Mouse (Mus musculus) hindbrain, embryonic 11.5 days (tissue): ENCODE results near the gene Zfp84. TPM values are rescaled to one million over a fixed set of nuclear protein-coding genes. Genes with fewer than 3 reads are reported as not detected.
A peak's percentile ranks its signal among the peaks of the same experiment; 100 is the strongest.
"Not testable (repeated sequence)": the region's sequence is repeated elsewhere in the genome, so short reads cannot be mapped to it uniquely, and the experiment has no call there.

Source experiments
- ATAC-seq: fragments of 200-750 bp; cut with Nextera tagmentation; 2 replicates; pipeline ENCODE4 v1.8.0; 2017; ENCODE audit warnings: mild to moderate bottlenecking, moderate TSS enrichment, moderate library complexity; ENCODE audit not compliant: low FRiP score
- DNase-seq: peaks from one replicate; pipeline ENCODE4 v3.0.0-alpha.2; 2015; ENCODE audit warnings: low spot score
- H3K27ac ChIP-seq: fragments of 300-500 bp; sonication (generic); 2 replicates; pipeline ENCODE4 v1.5.1; 2014; ENCODE audit warnings: mild to moderate bottlenecking, low read depth, low read length
- H3K27me3 ChIP-seq: fragments of 300-500 bp; sonication (generic); 2 replicates; pipeline ENCODE4 v1.6.1; 2014; ENCODE audit warnings: mild to moderate bottlenecking, low read length, moderate library complexity, mixed read lengths; ENCODE audit not compliant: control insufficient read depth, insufficient read depth
- H3K36me3 ChIP-seq: fragments of 300-500 bp; sonication (generic); 2 replicates; pipeline ENCODE4 v1.6.1; 2014; ENCODE audit warnings: mild to moderate bottlenecking, low read length, moderate library complexity, mixed read lengths; ENCODE audit not compliant: control insufficient read depth, insufficient read depth
- H3K4me1 ChIP-seq: fragments of 300-500 bp; sonication (generic); replicated peaks from 2 replicates; pipeline ENCODE4 v1.6.1; 2014; ENCODE audit warnings: low read length, mixed read lengths; ENCODE audit not compliant: control insufficient read depth, insufficient read depth
- H3K4me2 ChIP-seq: fragments of 300-500 bp; sonication (generic); replicated peaks from 2 replicates; pipeline ENCODE4 v1.6.1; 2014; ENCODE audit warnings: mild to moderate bottlenecking, low read depth, low read length
- H3K4me3 ChIP-seq: fragments of 300-500 bp; sonication (generic); 2 replicates; pipeline ENCODE4 v1.5.1; 2014; ENCODE audit warnings: low read depth, low read length
- H3K9ac ChIP-seq: fragments of 300-500 bp; sonication (generic); 2 replicates; pipeline ENCODE4 v1.6.1; 2014; ENCODE audit warnings: low read depth, low read length
- H3K9me3 ChIP-seq: fragments of 300-500 bp; sonication (generic); 2 replicates; pipeline ENCODE4 v1.6.1; 2016; ENCODE audit warnings: low read length; ENCODE audit not compliant: control insufficient read depth
- WGBS: fragments of 180-500 bp; shearing (Covaris S2); extraction: QIAGEN DNeasy Blood & Tissue Kit; methylation state at CpG from one replicate; pipeline ENCODE4 v1.1.7; 2014; 5-methylcytosine and 5-hydroxymethylcytosine counted together
- polyA plus RNA-seq: library from polyadenylated mRNA; unstranded; fragments of >200 nt; fragmentation: Nextera tagmentation; extraction: Ambion mirVana; gene quantifications from 2 replicates; pipeline ENCODE4 v1.2.1, GENCODE M21; 2014

Zfp84 gene
- 17.9 and 19.1 TPM in 2 replicates for polyA plus RNA-seq

GRCm38 (mm10) chr7:29768090-29768900 lies at the start of gene Zfp84:
Gene Zfp84, plus strand, starts transcription at chr7:29768552.
- Histone ChIP-seq H3K27me3 (no peaks in the 10 kb centered on the region), H3K4me1 (peaks cover 3% of the 10 kb centered on the region; the same call in 1 of the 2 replicates), H3K27ac (0 out of 2 replicates have a peak within 1 kb of the TSS, but pooled peaks have one; percentile 13), H3K4me3 (peak within 1 kb of the TSS; percentile 76), H3K4me2 (peak within 1 kb of the TSS; percentile 63), H3K9ac (peak within 1 kb of the TSS; percentile 83), H3K36me3 (no peaks in the 10 kb centered on the region; the same call in 1 of the 2 replicates), H3K9me3 (no peaks in the 10 kb centered on the region)
- ATAC-seq = peak; percentile 95
- WGBS = under 1% methylated on average over 32 of the region's 32 CpGs
- peak; percentile 93 for DNase-seq

- H3K4me1 ChIP-seq, ATAC-seq, H3K36me3 ChIP-seq, H3K9me3 ChIP-seq, H3K27ac ChIP-seq, H3K4me2 ChIP-seq, H3K4me3 ChIP-seq, H3K27me3 ChIP-seq, H3K9ac ChIP-seq: not testable (repeated sequence)
- 27% methylated on average over 16 of the region's 17 CpGs for WGBS
- peak; percentile 8 for DNase-seq
Observed at GRCm38 (mm10) chr7:29725461-29726142, 42.8 kb upstream of the Zfp84 start.

- not testable (repeated sequence) for H3K4me3 ChIP-seq, H3K4me1 ChIP-seq, H3K4me2 ChIP-seq, H3K9me3 ChIP-seq, ATAC-seq, H3K36me3 ChIP-seq, H3K27me3 ChIP-seq, H3K9ac ChIP-seq, H3K27ac ChIP-seq
- 58% methylated on average over 11 of the region's 11 CpGs for WGBS
- DNase-seq = peak; percentile 1
Observed at GRCm38 (mm10) chr7:29726860-29727259, 41.5 kb upstream of the Zfp84 start, which contains the start of gene Catsperg2. Gene Catsperg2, minus strand, starts transcription at chr7:29727032.

- no peak for DNase-seq
- Histone ChIP-seq H3K36me3 (no peaks in the 10 kb centered on the region), H3K4me3 (no peak overlapping the region), H3K27ac (no peak overlapping the region), H3K4me1 (no peaks in the 10 kb centered on the region), H3K9me3 (no peaks in the 10 kb centered on the region), H3K4me2 (no peak overlapping the region), H3K27me3 (no peaks in the 10 kb centered on the region), H3K9ac (no peak overlapping the region)
- WGBS = 85% methylated on average over 2 of the region's 2 CpGs
- no peak for ATAC-seq
Observed at GRCm38 (mm10) chr7:29728055-29728454, 40.3 kb upstream of the Zfp84 start.

- H3K27ac ChIP-seq = no peak overlapping the region
- H3K4me3 ChIP-seq = no peak overlapping the region
- no peak overlapping the region for H3K9ac ChIP-seq
- H3K27me3 ChIP-seq = no peaks in the 10 kb centered on the region
- 86% methylated on average over 3 of the region's 3 CpGs for WGBS
- no peak for ATAC-seq
- no peaks in the 10 kb centered on the region for H3K4me1 ChIP-seq
- H3K9me3 ChIP-seq = no peaks in the 10 kb centered on the region
- H3K4me2 ChIP-seq = no peak overlapping the region
- no peak for DNase-seq
- no peaks in the 10 kb centered on the region for H3K36me3 ChIP-seq
Observed at GRCm38 (mm10) chr7:29742258-29742657, 26.1 kb upstream of the Zfp84 start.

- ATAC-seq = no peak
Observed at GRCm38 (mm10) chr7:29760476-29760875, 7.9 kb upstream of the Zfp84 start.

GRCm38 (mm10) chr7:29764702-29765101 lies 3.6 kb upstream of the Zfp84 start:
- no peaks in the 10 kb centered on the region for H3K9me3 ChIP-seq
- H3K9ac ChIP-seq = no peak overlapping the region
- no peaks in the 10 kb centered on the region for H3K27me3 ChIP-seq
- peaks cover 3% of the 10 kb centered on the region; the same call in 1 of the 2 replicates for H3K4me1 ChIP-seq
- no peaks in the 10 kb centered on the region for H3K36me3 ChIP-seq
- H3K27ac ChIP-seq = no peak overlapping the region
- WGBS = 75% methylated on average over 7 of the region's 7 CpGs
- no peak overlapping the region for H3K4me2 ChIP-seq
- DNase-seq (no peak), ATAC-seq (no peak)
- H3K4me3 ChIP-seq = no peak overlapping the region

More at GRCm38 (mm10) chr7:29760476-29760875, 7.9 kb upstream of the Zfp84 start:
- Histone ChIP-seq H3K4me3 (no peak overlapping the region), H3K9ac (no peak overlapping the region), H3K36me3 (no peaks in the 10 kb centered on the region), H3K4me1 (no peaks in the 10 kb centered on the region), H3K9me3 (no peaks in the 10 kb centered on the region), H3K27me3 (no peaks in the 10 kb centered on the region), H3K27ac (no peak overlapping the region), H3K4me2 (no peak overlapping the region)
- DNase-seq = no peak
- WGBS = 83% methylated on average over 5 of the region's 5 CpGs

GRCm38 (mm10) chr7:29767058-29767686 lies 1.2 kb upstream of the Zfp84 start:
- Histone ChIP-seq H3K36me3 (no peaks in the 10 kb centered on the region), H3K4me3 (peak overlapping the region; percentile 76), H3K4me1 (peaks cover 3% of the 10 kb centered on the region; the same call in 1 of the 2 replicates), H3K4me2 (peak overlapping the region; percentile 37), H3K27me3 (no peaks in the 10 kb centered on the region), H3K27ac (no peak overlapping the region), H3K9ac (peak overlapping the region; percentile 63), H3K9me3 (no peaks in the 10 kb centered on the region)
- WGBS = 2% methylated on average over 15 of the region's 15 CpGs
- DNase-seq (peak; percentile 88), ATAC-seq (peak; percentile 61)
